Comparison of ENCODE assay signal across 10 mouse cellular contexts in genomic region chr5:65279133-65279651, GRCm38 (mm10). TPM values are rescaled to one million over a fixed set of nuclear protein-coding genes. Genes with fewer than 3 reads are reported as not detected.
DNase-seq lines count a peak whose midpoint lies in the region; ATAC-seq lines count a peak whose summit lies in the region.
"Had no signal": no experiment of that assay in that cellular context is flagged by ENCODE, and none has a peak within 500 bp of the region (broad histone marks: within the 10 kb centered on the region; RNA-seq: fewer than 3 reads in every experiment).

No protein-coding gene starts in this region.

- H3K4me1 ChIP-seq in heart, embryonic 12.5 days (replicated peaks) = no peaks in the 10 kb centered on the region
- peaks cover 2% of the 10 kb centered on the region for H3K4me1 ChIP-seq in brown adipose tissue, adult 24 weeks (ENCODE audit: control insufficient read depth, insufficient read depth, insufficient read length, low read length)
- H3K4me1 ChIP-seq in kidney, embryonic 14.5 days (ENCODE audit: control insufficient read depth, insufficient read depth, low read length) = no peaks in the 10 kb centered on the region
- H3K4me1 ChIP-seq: stomach, embryonic 15.5 days had no signal

- H3K27me3 ChIP-seq in heart, embryonic 12.5 days (replicated peaks) = no peaks in the 10 kb centered on the region
- H3K27me3 ChIP-seq in kidney, embryonic 14.5 days (ENCODE audit: control insufficient read depth, insufficient read depth, low read length) = no peaks in the 10 kb centered on the region
- H3K27me3 ChIP-seq: stomach, embryonic 15.5 days had no signal

- no peak overlapping the region for H3K4me3 ChIP-seq in heart, embryonic 12.5 days
- H3K4me3 ChIP-seq in brown adipose tissue, adult 24 weeks (ENCODE audit: insufficient read depth, low read depth, low read length) = no peak overlapping the region
- H3K4me3 ChIP-seq in kidney, embryonic 14.5 days (ENCODE audit: low read length) = no peak overlapping the region
- H3K4me3 ChIP-seq: stomach, embryonic 15.5 days had no signal

- WGBS in heart, embryonic 12.5 days = 83% methylated on average over 6 of the region's 6 CpGs
- WGBS in kidney, embryonic 14.5 days = 95% methylated on average over 6 of the region's 6 CpGs

- H3K4me2 ChIP-seq in heart, embryonic 12.5 days = no peak overlapping the region
- H3K4me2 ChIP-seq in kidney, embryonic 14.5 days (replicated peaks; ENCODE audit: low read depth, low read length) = no peak overlapping the region
- H3K4me2 ChIP-seq: stomach, embryonic 15.5 days had no signal

- peak; percentile 21 for DNase-seq in adrenal gland, postnatal 10 days
- DNase-seq in adrenal gland, postnatal 4 days (ENCODE audit: low spot score in 2 of 2) = no peak
- peak; percentile 6 for DNase-seq in heart, postnatal 25 days (ENCODE audit: low spot score)
- DNase-seq in lung, postnatal 14 days = peak; percentile 12
- DNase-seq: layer of hippocampus, postnatal 36 days had no signal

- no peak overlapping the region for H3K9ac ChIP-seq in heart, embryonic 12.5 days
- no peak overlapping the region for H3K9ac ChIP-seq in kidney, embryonic 14.5 days (ENCODE audit: low read depth, low read length)
- H3K9ac ChIP-seq: stomach, embryonic 15.5 days had no signal

- intact Hi-C loops in heart, postnatal 25 days (cut with DNase I) = no loop called here

- peaks cover 59% of the 10 kb centered on the region for H3K36me3 ChIP-seq in heart, embryonic 12.5 days
- peaks cover 60% of the 10 kb centered on the region for H3K36me3 ChIP-seq in kidney, embryonic 14.5 days (ENCODE audit: control insufficient read depth, insufficient read depth, low read length)

- H3K9me3 ChIP-seq in heart, embryonic 12.5 days (replicated peaks) = 0 out of 2 replicates have a peak, but pooled peaks cover 1% of the 10 kb centered on the region
- no peaks in the 10 kb centered on the region for H3K9me3 ChIP-seq in kidney, embryonic 14.5 days (ENCODE audit: control insufficient read depth, low read length)
- H3K9me3 ChIP-seq: stomach, embryonic 15.5 days had no signal

- H3K27ac ChIP-seq in heart, embryonic 12.5 days (ENCODE audit: poor library complexity, severe bottlenecking) = no peak overlapping the region
- 0 out of 2 replicates have a peak overlapping the region, but pooled peaks have one; percentile 4 for H3K27ac ChIP-seq in brown adipose tissue, adult 24 weeks (replicated peaks; ENCODE audit: low read depth, low read length)
- H3K27ac ChIP-seq in kidney, embryonic 14.5 days (ENCODE audit: low read depth, low read length) = no peak overlapping the region
- H3K27ac ChIP-seq: stomach, embryonic 15.5 days had no signal

- no peak for ATAC-seq in heart, embryonic 12.5 days (ENCODE audit: insufficient number of reproducible peaks, low FRiP score)
- no peak for ATAC-seq in kidney, embryonic 14.5 days (ENCODE audit: low FRiP score, low TSS enrichment)
- ATAC-seq in cerebellum, adult (ENCODE audit: insufficient number of reproducible peaks, low FRiP score, low TSS enrichment) = no peak

RNA-seq across cellular contexts. Expression of gene Rfc1, which starts 56.3 kb away (rescaled TPM):
- total RNA-seq in adrenal gland, postnatal 10 days (2021) = 10 to 100 TPM; 47.7 to 50.2 TPM
- 10 to 100 TPM; 62.5 to 72.1 TPM for total RNA-seq in adrenal gland, postnatal 4 days (2021)
- 10 to 100 TPM; 27.5 to 30.4 TPM for total RNA-seq in heart, postnatal 25 days (2021)
- 69.3 and 74.6 TPM in 2 replicates for polyA plus RNA-seq in heart, embryonic 12.5 days (2016; fragmentation: Nextera tagmentation; extraction: Ambion mirVana)
- polyA plus RNA-seq in brown adipose tissue, adult 24 weeks (2012; ENCODE audit: insufficient read depth, insufficient read length, missing spikeins) = 17.6 and 21.5 TPM in 2 replicates
- polyA plus RNA-seq in kidney, embryonic 14.5 days (2014; fragmentation: Nextera tagmentation; extraction: Ambion mirVana) = 94.5 and 100 TPM in 2 replicates

Comparison
In these comparisons a context has a peak if more than half of its experiments do, and no peak if none do; other contexts are left out.
1. DNase-seq: peak in adrenal gland, postnatal 10 days (single experiment), heart, postnatal 25 days (single experiment) and lung, postnatal 14 days (single experiment); none in adrenal gland, postnatal 4 days (0 of 2).